8 mouse cellular contexts compared by ENCODE assay signal in the genomic region with DNA sequence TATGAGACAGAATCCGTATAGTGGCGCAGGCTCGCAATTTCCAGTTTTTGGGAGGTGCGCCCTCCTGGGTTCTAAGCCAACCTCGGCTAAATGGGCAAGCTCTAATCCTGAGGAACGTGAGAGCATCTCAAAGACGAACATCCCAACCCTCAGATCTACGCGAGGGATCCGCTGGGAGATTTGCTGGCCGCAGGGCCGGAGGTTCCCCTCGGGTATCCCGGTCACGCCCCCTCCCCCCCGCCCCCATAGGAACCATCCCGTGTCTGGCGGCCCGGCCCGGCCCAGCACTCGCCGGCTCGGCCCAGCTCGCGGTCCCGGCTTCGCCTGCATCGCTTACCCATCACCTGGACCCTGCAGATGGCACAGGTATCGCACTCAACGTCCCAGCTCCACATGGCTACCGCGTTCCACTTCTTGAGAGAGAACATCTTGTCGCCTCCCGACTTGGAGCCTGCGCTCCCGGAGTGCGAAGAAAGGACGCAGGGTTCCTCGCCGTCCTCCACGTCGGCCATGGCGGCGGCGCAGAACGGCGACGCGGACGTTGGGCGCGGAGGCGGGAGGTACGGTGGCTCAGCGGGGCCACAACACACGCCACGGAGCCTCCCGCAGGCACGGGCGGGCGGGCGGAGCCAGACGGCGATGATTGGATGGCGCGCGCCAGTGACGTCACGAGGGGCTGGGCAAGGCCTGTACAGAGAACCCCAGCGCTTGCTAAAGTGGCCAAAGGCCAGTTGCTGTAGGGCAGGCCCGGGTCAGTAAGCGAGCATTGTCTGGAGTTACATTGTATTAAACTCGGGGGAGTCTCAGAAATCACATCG. TPM values are rescaled to one million over a fixed set of nuclear protein-coding genes. Genes with fewer than 3 reads are reported as not detected.
DNase-seq lines count a peak whose midpoint lies in the region; ATAC-seq lines count a peak whose summit lies in the region.

A gene (minus strand): TSS at position 605 of the 818 bp plus-strand sequence.

- no peaks in the 10 kb centered on the region for H3K36me3 ChIP-seq in hindbrain, embryonic 11.5 days (ENCODE audit: control insufficient read depth, insufficient read depth, low read length)

- peak within 1 kb of the TSS; percentile 79 for H3K27ac ChIP-seq in hindbrain, embryonic 11.5 days (ENCODE audit: low read depth, low read length)

- peak; percentile 98 for ATAC-seq in hindbrain, embryonic 11.5 days (ENCODE audit: low FRiP score)

- peak within 1 kb of the TSS; percentile 63 for H3K4me3 ChIP-seq in hindbrain, embryonic 11.5 days (ENCODE audit: low read depth, low read length)

- DNase-seq in Muller cell, postnatal 12 days (ENCODE audit: inconsistent ontology term) = peak; percentile 99
- peak; percentile 99 for DNase-seq in cerebellum, adult 9-11 months
- DNase-seq in frontal cortex, adult 2 months (ENCODE audit: extremely low spot score in 1 of 2, low spot score in 1 of 2) = peak; percentile 96 to 99
- DNase-seq in hindbrain, embryonic 11.5 days (ENCODE audit: low spot score) = peak; percentile 98
- DNase-seq in layer of hippocampus, postnatal 10 days (ENCODE audit: low spot score in 2 of 2) = peak; percentile 99
- peak; percentile 99 for DNase-seq in lung, postnatal 10 days
- peak; percentile 99 for DNase-seq in ovary, postnatal 36 days (ENCODE audit: low spot score)
- DNase-seq in thymus, postnatal 25 days = peak; percentile 98

- H3K9me3 ChIP-seq in hindbrain, embryonic 11.5 days (ENCODE audit: control insufficient read depth, low read length) = no peaks in the 10 kb centered on the region

- H3K27me3 ChIP-seq in hindbrain, embryonic 11.5 days (ENCODE audit: control insufficient read depth, insufficient read depth, low read length) = no peaks in the 10 kb centered on the region

- H3K4me1 ChIP-seq in hindbrain, embryonic 11.5 days (replicated peaks; ENCODE audit: control insufficient read depth, insufficient read depth, low read length) = peaks cover 3% of the 10 kb centered on the region

- peak within 1 kb of the TSS; percentile 75 for H3K4me2 ChIP-seq in hindbrain, embryonic 11.5 days (replicated peaks; ENCODE audit: low read depth, low read length)

- WGBS in hindbrain, embryonic 11.5 days = under 1% methylated on average over 74 of the region's 74 CpGs

- peak within 1 kb of the TSS; percentile 77 for H3K9ac ChIP-seq in hindbrain, embryonic 11.5 days (ENCODE audit: low read depth, low read length)

RNA-seq across cellular contexts. Expression of the gene that starts here (rescaled TPM):
- 161 and 181 TPM in 2 replicates for polyA plus RNA-seq in frontal cortex, adult 2 months (2012; rRNA removed)
- polyA plus RNA-seq in hindbrain, embryonic 11.5 days (2014; fragmentation: Nextera tagmentation; extraction: Ambion mirVana) = 287 and 290 TPM in 2 replicates
- total RNA-seq in layer of hippocampus, postnatal 10 days (2021) = 10 to 100 TPM; 52.1 to 64.0 TPM

Comparison
In these comparisons a context has a peak if more than half of its experiments do, and no peak if none do; other contexts are left out.
1. Peak in every context shown above with its lines: DNase-seq, ATAC-seq, H3K4me3 ChIP-seq and H3K27ac ChIP-seq.